Mouse (Mus musculus): ENCODE data around the gene Gm10306. TPM values are rescaled to one million over a fixed set of nuclear protein-coding genes. Genes with fewer than 3 reads are reported as not detected.

The Gm10306 gene
- total and polyA plus RNA-seq, 2 experiments from 2014 or later, result not detected

DNA sequence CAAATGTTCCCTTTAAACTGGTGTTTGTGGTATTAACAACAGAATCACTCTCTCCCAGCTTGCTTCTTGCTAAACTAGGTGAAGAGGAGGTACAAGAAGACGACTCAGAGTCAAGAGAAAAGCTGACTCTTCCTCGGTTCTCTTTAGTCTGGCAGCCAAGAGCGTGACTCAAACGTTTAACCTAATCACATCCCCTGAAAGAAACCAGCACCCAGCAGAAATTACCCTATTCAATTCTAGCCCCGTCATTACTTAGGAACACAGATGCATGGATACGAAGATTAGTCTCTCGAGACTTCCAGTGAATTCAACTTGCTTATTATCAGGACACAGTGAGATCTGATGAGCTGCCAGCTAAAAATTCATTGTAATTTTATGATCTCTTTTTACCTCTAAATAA lies 12.0 kb upstream of the Gm10306 start:
- Histone ChIP-seq H3K27ac (no peak overlapping the region), H3K9ac (replicated peaks; ENCODE audit: low read length) (no peak overlapping the region), H3K4me3 (ENCODE audit: low read length) (no peak overlapping the region), H3K9me3 (ENCODE audit: low read length) (no peaks in the 10 kb centered on the region), H3K4me2 (ENCODE audit: low read depth, low read length) (no peak overlapping the region), H3K4me1 (ENCODE audit: insufficient read depth, low read length) (no peaks in the 10 kb centered on the region), H3K27me3 (ENCODE audit: insufficient read depth, low read length) (no peaks in the 10 kb centered on the region), H3K36me3 (ENCODE audit: insufficient read depth, low read length) (0 out of 2 replicates have a peak, but pooled peaks cover 5% of the 10 kb centered on the region)
- no peak for TF ChIP-seq CTCF (IDR thresholded peaks at IDR 0.05; ENCODE audit: low read depth)
- 62% methylated on average over 7 of the region's 7 CpGs for WGBS
- no peak for ATAC-seq
- no peak for DNase-seq (ENCODE audit: low spot score)

- Histone ChIP-seq H3K9ac (replicated peaks; ENCODE audit: low read length) (no peak overlapping the region), H3K36me3 (ENCODE audit: insufficient read depth, low read length) (no peaks in the 10 kb centered on the region), H3K4me1 (ENCODE audit: insufficient read depth, low read length) (peaks cover 3% of the 10 kb centered on the region; the same call in 1 of the 2 replicates), H3K4me3 (ENCODE audit: low read length) (no peak overlapping the region), H3K27ac (no peak overlapping the region), H3K27me3 (ENCODE audit: insufficient read depth, low read length) (no peaks in the 10 kb centered on the region), H3K9me3 (ENCODE audit: low read length) (no peaks in the 10 kb centered on the region), H3K4me2 (ENCODE audit: low read depth, low read length) (peak overlapping the region; percentile 71)
- 95% methylated on average over 5 of the region's 5 CpGs for WGBS
- no peak for DNase-seq (ENCODE audit: low spot score)
- TF ChIP-seq CTCF (IDR thresholded peaks at IDR 0.05; ENCODE audit: low read depth), result no peak
- ATAC-seq, result no peak
Measured at GRCm38 (mm10) chr4:94554955-94555494, 1.3 kb upstream of the Gm10306 start.

DNA sequence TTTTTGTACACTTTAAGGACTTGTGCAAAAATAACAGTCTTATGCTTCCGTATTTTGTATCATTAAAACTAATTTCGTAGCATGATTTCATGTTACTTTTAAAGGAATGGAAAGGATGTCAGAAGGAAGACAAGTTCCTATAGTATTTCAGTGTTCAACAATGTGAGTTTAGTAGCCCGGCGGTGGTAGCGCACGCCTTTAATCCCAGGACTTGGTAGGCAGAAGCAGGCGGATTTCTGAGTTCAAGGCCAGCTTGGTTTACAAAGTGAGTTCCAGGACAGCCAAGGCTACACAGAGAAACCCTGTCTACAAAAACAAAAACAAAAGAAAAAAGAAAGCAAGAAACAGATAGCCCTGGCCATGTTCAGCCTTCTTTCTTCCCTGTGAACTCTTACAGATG lies 799 bp downstream of the Gm10306 start:
- Histone ChIP-seq H3K36me3 (ENCODE audit: insufficient read depth, low read length) (no peaks in the 10 kb centered on the region), H3K9ac (replicated peaks; ENCODE audit: low read length) (no peak overlapping the region), H3K27me3 (ENCODE audit: insufficient read depth, low read length) (no peaks in the 10 kb centered on the region), H3K27ac (no peak overlapping the region), H3K4me3 (ENCODE audit: low read length) (peak overlapping the region; percentile 97), H3K4me1 (ENCODE audit: insufficient read depth, low read length) (peaks cover 3% of the 10 kb centered on the region; the same call in 1 of the 2 replicates), H3K9me3 (ENCODE audit: low read length) (no peaks in the 10 kb centered on the region), H3K4me2 (ENCODE audit: low read depth, low read length) (peak overlapping the region; percentile 71)
- TF ChIP-seq CTCF (IDR thresholded peaks at IDR 0.05; ENCODE audit: low read depth), result no peak
- DNase-seq (ENCODE audit: low spot score) (no peak), ATAC-seq (no peak)
- WGBS, result 75% methylated on average over 7 of the region's 7 CpGs

- no peak for TF ChIP-seq CTCF (IDR thresholded peaks at IDR 0.05; ENCODE audit: low read depth)
- Histone ChIP-seq H3K27me3 (ENCODE audit: insufficient read depth, low read length) (no peaks in the 10 kb centered on the region), H3K9ac (replicated peaks; ENCODE audit: low read length) (no peak overlapping the region), H3K4me1 (ENCODE audit: insufficient read depth, low read length) (peaks cover 3% of the 10 kb centered on the region; the same call in 1 of the 2 replicates), H3K27ac (no peak overlapping the region), H3K36me3 (ENCODE audit: insufficient read depth, low read length) (no peaks in the 10 kb centered on the region), H3K4me3 (ENCODE audit: low read length) (no peak overlapping the region), H3K9me3 (ENCODE audit: low read length) (no peaks in the 10 kb centered on the region), H3K4me2 (ENCODE audit: low read depth, low read length) (no peak overlapping the region)
- 31% methylated on average over 2 of the region's 2 CpGs for WGBS
- DNase-seq (ENCODE audit: low spot score), result no peak
- ATAC-seq, result no peak
Measured at GRCm38 (mm10) chr4:94559266-94559665, 2.9 kb downstream of the Gm10306 start.

DNA sequence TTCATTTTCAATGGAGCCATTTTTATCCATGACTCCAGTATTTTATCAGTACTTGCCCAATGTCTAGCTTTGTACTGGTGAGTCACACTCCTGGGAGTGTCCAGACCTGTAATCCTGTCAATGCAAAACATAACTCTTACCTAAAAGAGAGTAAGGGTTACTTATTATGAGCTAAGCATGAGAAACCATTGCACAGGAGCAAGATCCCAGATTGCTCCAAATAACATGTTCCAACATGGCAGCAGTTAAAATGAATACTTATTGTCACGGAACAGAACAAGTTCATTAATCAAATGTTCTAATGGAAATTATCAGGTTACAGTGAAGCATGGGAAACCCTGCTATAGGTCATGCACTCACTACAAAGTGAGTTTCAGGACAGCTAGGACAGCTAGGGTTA lies 4.0 kb downstream of the Gm10306 start:
- ATAC-seq, result no peak
- H3K4me1 ChIP-seq (ENCODE audit: insufficient read depth, low read length), result peaks cover 3% of the 10 kb centered on the region; the same call in 1 of the 2 replicates
- no peak overlapping the region for H3K27ac ChIP-seq
- H3K4me2 ChIP-seq (ENCODE audit: low read depth, low read length), result no peak overlapping the region
- WGBS, result 73% methylated on average over 1 of the region's 1 CpGs
- H3K9me3 ChIP-seq (ENCODE audit: low read length), result no peaks in the 10 kb centered on the region
- H3K4me3 ChIP-seq (ENCODE audit: low read length), result no peak overlapping the region
- no peak for DNase-seq (ENCODE audit: low spot score)
- H3K27me3 ChIP-seq (ENCODE audit: insufficient read depth, low read length), result no peaks in the 10 kb centered on the region
- no peaks in the 10 kb centered on the region for H3K36me3 ChIP-seq (ENCODE audit: insufficient read depth, low read length)
- no peak overlapping the region for H3K9ac ChIP-seq (replicated peaks; ENCODE audit: low read length)
- no peak for TF ChIP-seq CTCF (IDR thresholded peaks at IDR 0.05; ENCODE audit: low read depth)

GRCm38 (mm10) chr4:94561954-94562648 lies 5.8 kb downstream of the Gm10306 start:
- Histone ChIP-seq H3K9me3 (ENCODE audit: low read length) (no peaks in the 10 kb centered on the region), H3K9ac (replicated peaks; ENCODE audit: low read length) (no peak overlapping the region), H3K27ac (no peak overlapping the region), H3K4me2 (ENCODE audit: low read depth, low read length) (no peak overlapping the region), H3K36me3 (ENCODE audit: insufficient read depth, low read length) (no peaks in the 10 kb centered on the region), H3K4me1 (ENCODE audit: insufficient read depth, low read length) (no peaks in the 10 kb centered on the region), H3K27me3 (ENCODE audit: insufficient read depth, low read length) (no peaks in the 10 kb centered on the region), H3K4me3 (ENCODE audit: low read length) (no peak overlapping the region)
- DNase-seq (ENCODE audit: low spot score) (no peak), ATAC-seq (no peak)
- WGBS, result 78% methylated on average over 7 of the region's 7 CpGs
- TF ChIP-seq CTCF (IDR thresholded peaks at IDR 0.05; ENCODE audit: low read depth), result no peak

GRCm38 (mm10) chr4:94564297-94564696 lies 8.0 kb downstream of the Gm10306 start:
- peaks cover 2% of the 10 kb centered on the region; the same call in 1 of the 2 replicates for H3K36me3 ChIP-seq (ENCODE audit: insufficient read depth, low read length)
- ATAC-seq, result 0 out of 2 replicates have a peak, but pooled peaks have one; percentile 29

More at GRCm38 (mm10) chr4:94564297-94564696, 8.0 kb downstream of the Gm10306 start:
- Histone ChIP-seq H3K9me3 (ENCODE audit: low read length) (no peaks in the 10 kb centered on the region), H3K27me3 (ENCODE audit: insufficient read depth, low read length) (no peaks in the 10 kb centered on the region), H3K4me2 (ENCODE audit: low read depth, low read length) (no peak overlapping the region), H3K27ac (no peak overlapping the region), H3K4me1 (ENCODE audit: insufficient read depth, low read length) (no peaks in the 10 kb centered on the region), H3K4me3 (ENCODE audit: low read length) (no peak overlapping the region), H3K9ac (replicated peaks; ENCODE audit: low read length) (no peak overlapping the region)
- DNase-seq (ENCODE audit: low spot score), result no peak
- TF ChIP-seq CTCF (IDR thresholded peaks at IDR 0.05; ENCODE audit: low read depth), result no peak
